Mouse (Mus musculus): ENCODE data around the gene Psme2.

DNA sequence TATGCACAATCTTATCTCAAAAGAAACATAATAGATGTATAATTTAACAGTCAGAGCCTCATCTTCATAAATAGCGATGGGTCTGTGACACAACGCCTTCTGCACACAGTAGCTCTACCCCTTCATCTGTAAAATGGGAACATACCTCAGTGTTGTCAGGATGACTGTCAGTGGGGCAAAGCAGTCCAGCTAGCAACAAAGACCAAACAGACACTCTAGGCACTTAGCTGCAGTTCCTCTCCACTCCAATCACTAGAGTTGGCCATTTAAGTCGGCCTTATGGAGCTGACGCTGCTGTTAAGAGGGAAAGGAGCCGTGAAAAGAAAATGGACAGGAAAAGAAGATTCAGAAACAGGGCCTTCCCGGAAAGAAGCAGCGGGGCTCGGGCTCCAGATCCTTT is 39.1 kb downstream of the Psme2 start:
- TF ChIP-seq CTCF (conservative IDR thresholded peaks at IDR 0.05 in 1 of 2, IDR thresholded peaks at IDR 0.05 in 1 of 2; ENCODE audit: low read depth in 2 of 2, low read length in 2 of 2) (no peak), SMC3 (IDR thresholded peaks at IDR 0.05; ENCODE audit: low read depth, low read length) (no peak), KAT2A (IDR thresholded peaks at IDR 0.05; ENCODE audit: insufficient replicate concordance, low read length) (no peak), POLR2A (IDR thresholded peaks at IDR 0.05; ENCODE audit: low read depth, low read length) (no peak), JUN (IDR thresholded peaks at IDR 0.05; ENCODE audit: insufficient read depth, low read depth, low read length) (no peak), ELF1 (IDR thresholded peaks at IDR 0.05; ENCODE audit: low read depth, low read length) (no peak), MAZ (IDR thresholded peaks at IDR 0.05; ENCODE audit: low read depth, low read length) (no peak), USF1 (IDR thresholded peaks at IDR 0.05; ENCODE audit: low read depth, low read length) (no peak), CHD1 (IDR thresholded peaks at IDR 0.05; ENCODE audit: low read depth, low read length) (no peak), IRF4 (IDR thresholded peaks at IDR 0.05; ENCODE audit: low read depth, low read length) (no peak), TCF12 (IDR thresholded peaks at IDR 0.05; ENCODE audit: low read depth, low read length) (no peak), E2F4 (IDR thresholded peaks at IDR 0.05; ENCODE audit: insufficient replicate concordance, low read depth, low read length) (no peak), ZNF384 (IDR thresholded peaks at IDR 0.05; ENCODE audit: low read depth, low read length) (no peak)
